Mouse (Mus musculus): ENCODE data around the gene Ift122. TPM values are rescaled to one million over a fixed set of nuclear protein-coding genes. Genes with fewer than 3 reads are reported as not detected.

Ift122 gene
- polyA plus RNA-seq, 1 experiment from 2014 or later: 18.8 TPM

- Histone ChIP-seq H3K36me3 (no peaks in the 10 kb centered on the region), H3K27me3 (replicated peaks) (no peaks in the 10 kb centered on the region), H3K4me3 (replicated peaks) (no peak overlapping the region), H3K27ac (no peak overlapping the region), H3K9me3 (no peaks in the 10 kb centered on the region), H3K9ac (no peak overlapping the region), H3K4me2 (no peak overlapping the region), H3K4me1 (peaks cover 5% of the 10 kb centered on the region; the same call in 1 of the 2 replicates)
- 81% methylated on average over 8 of the region's 8 CpGs for WGBS
- no peak for ATAC-seq (ENCODE audit: insufficient read depth, low FRiP score, low read depth)
Observed at GRCm38 (mm10) chr6:115935544-115935943, 82.3 kb downstream of the Ift122 start.

- Histone ChIP-seq H3K4me1 (0 out of 2 replicates have a peak, but pooled peaks cover 2% of the 10 kb centered on the region), H3K9ac (no peak overlapping the region), H3K4me3 (replicated peaks) (no peak overlapping the region), H3K9me3 (no peaks in the 10 kb centered on the region), H3K4me2 (no peak overlapping the region), H3K36me3 (no peaks in the 10 kb centered on the region), H3K27me3 (replicated peaks) (no peaks in the 10 kb centered on the region), H3K27ac (no peak overlapping the region)
- ATAC-seq (ENCODE audit: insufficient read depth, low FRiP score, low read depth): no peak
- 86% methylated on average over 2 of the region's 2 CpGs for WGBS
Observed at GRCm38 (mm10) chr6:115938011-115938410, 84.7 kb downstream of the Ift122 start.

- H3K4me2 ChIP-seq: no peak overlapping the region
Observed at GRCm38 (mm10) chr6:115938798-115939197, 85.5 kb downstream of the Ift122 start.

GRCm38 (mm10) chr6:115940603-115941002 lies 87.3 kb downstream of the Ift122 start:
- no peaks in the 10 kb centered on the region for H3K9me3 ChIP-seq
- 42% methylated on average over 1 of the region's 1 CpGs for WGBS
- ATAC-seq (ENCODE audit: insufficient read depth, low FRiP score, low read depth): no peak

More at GRCm38 (mm10) chr6:115938798-115939197, 85.5 kb downstream of the Ift122 start:
- no peaks in the 10 kb centered on the region for H3K36me3 ChIP-seq
- 0 out of 2 replicates have a peak, but pooled peaks cover 2% of the 10 kb centered on the region for H3K4me1 ChIP-seq
- no peak overlapping the region for H3K27ac ChIP-seq
- H3K27me3 ChIP-seq (replicated peaks): no peaks in the 10 kb centered on the region
- WGBS: 56% methylated on average over 1 of the region's 1 CpGs
- no peak for ATAC-seq (ENCODE audit: insufficient read depth, low FRiP score, low read depth)
- no peak overlapping the region for H3K9ac ChIP-seq
- H3K4me3 ChIP-seq (replicated peaks): no peak overlapping the region
- H3K9me3 ChIP-seq: no peaks in the 10 kb centered on the region

GRCm38 (mm10) chr6:115941128-115941527 lies 87.9 kb downstream of the Ift122 start:
- Histone ChIP-seq H3K36me3 (no peaks in the 10 kb centered on the region), H3K9ac (no peak overlapping the region), H3K27me3 (replicated peaks) (no peaks in the 10 kb centered on the region), H3K4me3 (replicated peaks) (no peak overlapping the region), H3K4me2 (no peak overlapping the region), H3K4me1 (0 out of 2 replicates have a peak, but pooled peaks cover 2% of the 10 kb centered on the region), H3K27ac (no peak overlapping the region), H3K9me3 (no peaks in the 10 kb centered on the region)
- ATAC-seq (ENCODE audit: insufficient read depth, low FRiP score, low read depth): no peak
- WGBS: 10% methylated on average over 6 of the region's 12 CpGs

More at GRCm38 (mm10) chr6:115940603-115941002, 87.3 kb downstream of the Ift122 start:
- H3K27ac ChIP-seq: no peak overlapping the region
- 0 out of 2 replicates have a peak, but pooled peaks cover 2% of the 10 kb centered on the region for H3K4me1 ChIP-seq
- H3K9ac ChIP-seq: no peak overlapping the region
- no peak overlapping the region for H3K4me3 ChIP-seq (replicated peaks)
- H3K4me2 ChIP-seq: no peak overlapping the region
- no peaks in the 10 kb centered on the region for H3K36me3 ChIP-seq
- no peaks in the 10 kb centered on the region for H3K27me3 ChIP-seq (replicated peaks)

- no peak overlapping the region for H3K4me3 ChIP-seq (replicated peaks)
- ATAC-seq (ENCODE audit: insufficient read depth, low FRiP score, low read depth): no peak
- H3K4me2 ChIP-seq: no peak overlapping the region
- H3K4me1 ChIP-seq: 0 out of 2 replicates have a peak, but pooled peaks cover 4% of the 10 kb centered on the region
- no peak overlapping the region for H3K9ac ChIP-seq
- no peak overlapping the region for H3K27ac ChIP-seq
- H3K9me3 ChIP-seq: no peaks in the 10 kb centered on the region
- H3K36me3 ChIP-seq: no peaks in the 10 kb centered on the region
- H3K27me3 ChIP-seq (replicated peaks): no peaks in the 10 kb centered on the region
- WGBS: 54% methylated on average over 9 of the region's 9 CpGs
Observed at GRCm38 (mm10) chr6:115943498-115944427, 90.5 kb downstream of the Ift122 start.

- no peak for ATAC-seq (ENCODE audit: insufficient read depth, low FRiP score, low read depth)
- Histone ChIP-seq H3K36me3 (no peaks in the 10 kb centered on the region), H3K4me1 (0 out of 2 replicates have a peak, but pooled peaks cover 4% of the 10 kb centered on the region), H3K27ac (no peak within 1 kb of the TSS), H3K9ac (no peak within 1 kb of the TSS), H3K27me3 (replicated peaks) (no peaks in the 10 kb centered on the region), H3K9me3 (no peaks in the 10 kb centered on the region), H3K4me2 (no peak within 1 kb of the TSS), H3K4me3 (replicated peaks) (no peak within 1 kb of the TSS)
- WGBS: 88% methylated on average over 5 of the region's 5 CpGs
Observed at GRCm38 (mm10) chr6:115944638-115945037, 91.4 kb downstream of the Ift122 start, which contains the start of gene H1foo. Gene H1foo, plus strand, starts transcription at chr6:115944938.

- ATAC-seq (ENCODE audit: insufficient read depth, low FRiP score, low read depth): no peak
- Histone ChIP-seq H3K9me3 (no peaks in the 10 kb centered on the region), H3K27me3 (replicated peaks) (no peaks in the 10 kb centered on the region), H3K4me2 (no peak overlapping the region), H3K4me3 (replicated peaks) (no peak overlapping the region), H3K9ac (no peak overlapping the region), H3K27ac (no peak overlapping the region), H3K4me1 (0 out of 2 replicates have a peak, but pooled peaks cover 4% of the 10 kb centered on the region), H3K36me3 (no peaks in the 10 kb centered on the region)
- WGBS: 70% methylated on average over 8 of the region's 8 CpGs
Observed at GRCm38 (mm10) chr6:115945633-115946032, 92.4 kb downstream of the Ift122 start.

- Histone ChIP-seq H3K27me3 (replicated peaks) (no peaks in the 10 kb centered on the region), H3K4me1 (0 out of 2 replicates have a peak, but pooled peaks cover 2% of the 10 kb centered on the region), H3K4me2 (no peak overlapping the region), H3K9me3 (no peaks in the 10 kb centered on the region), H3K9ac (no peak overlapping the region), H3K36me3 (no peaks in the 10 kb centered on the region), H3K27ac (no peak overlapping the region), H3K4me3 (replicated peaks) (no peak overlapping the region)
- 44% methylated on average over 6 of the region's 6 CpGs for WGBS
- no peak for ATAC-seq (ENCODE audit: insufficient read depth, low FRiP score, low read depth)
Observed at GRCm38 (mm10) chr6:115946389-115946788, 93.1 kb downstream of the Ift122 start.

GRCm38 (mm10) chr6:115954506-115955074 lies 101.3 kb downstream of the Ift122 start:
- 74% methylated on average over 9 of the region's 9 CpGs for WGBS
- H3K9ac ChIP-seq: no peak overlapping the region
- no peaks in the 10 kb centered on the region for H3K9me3 ChIP-seq
- H3K36me3 ChIP-seq: no peaks in the 10 kb centered on the region
- no peak overlapping the region for H3K4me2 ChIP-seq
- H3K4me1 ChIP-seq: peaks cover 32% of the 10 kb centered on the region
- no peak overlapping the region for H3K4me3 ChIP-seq (replicated peaks)
- ATAC-seq (ENCODE audit: insufficient read depth, low FRiP score, low read depth): no peak
- H3K27me3 ChIP-seq (replicated peaks): no peaks in the 10 kb centered on the region
- 0 out of 2 replicates have a peak overlapping the region, but pooled peaks have one; percentile 4 for H3K27ac ChIP-seq

GRCm38 (mm10) chr6:115955169-115955568 lies 101.9 kb downstream of the Ift122 start:
- no peak overlapping the region for H3K4me2 ChIP-seq

GRCm38 (mm10) chr6:115955664-115956063 lies 102.4 kb downstream of the Ift122 start:
- no peaks in the 10 kb centered on the region for H3K9me3 ChIP-seq
- no peak overlapping the region for H3K4me3 ChIP-seq (replicated peaks)
- 79% methylated on average over 11 of the region's 11 CpGs for WGBS
- no peak overlapping the region for H3K9ac ChIP-seq
- ATAC-seq (ENCODE audit: insufficient read depth, low FRiP score, low read depth): no peak
- H3K27me3 ChIP-seq (replicated peaks): no peaks in the 10 kb centered on the region
- peaks cover 33% of the 10 kb centered on the region for H3K4me1 ChIP-seq
- no peak overlapping the region for H3K4me2 ChIP-seq
- no peak overlapping the region for H3K27ac ChIP-seq
- no peaks in the 10 kb centered on the region; the same call in 1 of the 2 replicates for H3K36me3 ChIP-seq

More at GRCm38 (mm10) chr6:115955169-115955568, 101.9 kb downstream of the Ift122 start:
- no peaks in the 10 kb centered on the region; the same call in 1 of the 2 replicates for H3K36me3 ChIP-seq
- H3K9ac ChIP-seq: no peak overlapping the region
- peak overlapping the region; percentile 59; the same call in 1 of the 2 replicates for H3K27ac ChIP-seq
- no peak overlapping the region for H3K4me3 ChIP-seq (replicated peaks)
- WGBS: 88% methylated on average over 4 of the region's 4 CpGs
- no peaks in the 10 kb centered on the region for H3K9me3 ChIP-seq
- ATAC-seq (ENCODE audit: insufficient read depth, low FRiP score, low read depth): no peak
- peaks cover 33% of the 10 kb centered on the region for H3K4me1 ChIP-seq
- H3K27me3 ChIP-seq (replicated peaks): no peaks in the 10 kb centered on the region

Measured in stomach, embryonic 15.5 days (tissue).